Mouse (Mus musculus) stomach, postnatal 0 days (tissue): Measurements from ENCODE around the gene Slc27a4.

Source experiments
- CTCF ChIP-seq: IDR thresholded peaks from 2 replicates; pipeline ENCODE4 v1.5.1; 2016; ENCODE audit warnings: antibody characterized with exemption, low read depth, mild to moderate bottlenecking, moderate library complexity
- EP300 ChIP-seq: optimal IDR thresholded peaks from 2 replicates; pipeline ENCODE3; 2016; ENCODE audit warnings: antibody characterized with exemption

DNA sequence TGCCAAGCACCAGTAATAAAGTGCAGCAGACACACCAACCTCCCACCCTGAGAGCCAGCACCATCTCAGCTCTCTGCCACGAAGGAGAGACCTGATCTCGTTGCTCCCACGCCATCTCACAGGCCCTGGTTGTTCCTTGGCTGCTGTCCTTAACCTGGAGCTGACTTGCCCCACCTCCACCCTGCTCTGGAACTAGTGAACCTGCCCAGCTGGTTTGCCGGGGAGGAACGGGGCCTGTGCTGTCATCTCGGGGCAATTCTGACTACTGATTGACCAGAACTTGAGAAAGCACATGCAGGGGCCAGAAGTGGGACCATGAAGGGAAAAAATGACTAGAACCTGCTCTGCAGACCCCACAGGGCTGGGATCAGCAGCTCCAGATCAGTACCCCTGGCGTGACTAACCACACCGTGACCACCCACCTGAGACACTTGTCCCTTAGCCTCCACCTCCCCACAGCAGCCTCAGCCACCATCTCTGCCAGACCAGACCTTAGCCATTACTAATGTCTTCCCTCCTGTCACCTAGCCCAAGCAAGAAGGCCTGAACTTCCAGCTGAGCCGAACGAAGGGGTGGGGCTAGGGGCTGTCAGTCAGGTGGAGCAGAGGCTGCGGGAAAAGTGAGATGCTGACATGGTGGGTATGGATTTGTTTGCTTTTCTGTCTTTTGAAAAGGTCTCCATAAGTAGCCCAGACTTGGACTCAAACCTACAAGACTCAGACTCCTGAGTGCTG is 34.3 kb upstream of the Slc27a4 start:
- TF ChIP-seq CTCF (no peak), EP300 (no peak)
